Mouse (Mus musculus): ENCODE data around the gene Scly. TPM values are rescaled to one million over a fixed set of nuclear protein-coding genes. Genes with fewer than 3 reads are reported as not detected.

The Scly gene
- 12.6 and 12.7 TPM in 2 replicates for polyA plus RNA-seq (2015; fragmentation: Nextera tagmentation; extraction: Ambion mirVana)

DNA sequence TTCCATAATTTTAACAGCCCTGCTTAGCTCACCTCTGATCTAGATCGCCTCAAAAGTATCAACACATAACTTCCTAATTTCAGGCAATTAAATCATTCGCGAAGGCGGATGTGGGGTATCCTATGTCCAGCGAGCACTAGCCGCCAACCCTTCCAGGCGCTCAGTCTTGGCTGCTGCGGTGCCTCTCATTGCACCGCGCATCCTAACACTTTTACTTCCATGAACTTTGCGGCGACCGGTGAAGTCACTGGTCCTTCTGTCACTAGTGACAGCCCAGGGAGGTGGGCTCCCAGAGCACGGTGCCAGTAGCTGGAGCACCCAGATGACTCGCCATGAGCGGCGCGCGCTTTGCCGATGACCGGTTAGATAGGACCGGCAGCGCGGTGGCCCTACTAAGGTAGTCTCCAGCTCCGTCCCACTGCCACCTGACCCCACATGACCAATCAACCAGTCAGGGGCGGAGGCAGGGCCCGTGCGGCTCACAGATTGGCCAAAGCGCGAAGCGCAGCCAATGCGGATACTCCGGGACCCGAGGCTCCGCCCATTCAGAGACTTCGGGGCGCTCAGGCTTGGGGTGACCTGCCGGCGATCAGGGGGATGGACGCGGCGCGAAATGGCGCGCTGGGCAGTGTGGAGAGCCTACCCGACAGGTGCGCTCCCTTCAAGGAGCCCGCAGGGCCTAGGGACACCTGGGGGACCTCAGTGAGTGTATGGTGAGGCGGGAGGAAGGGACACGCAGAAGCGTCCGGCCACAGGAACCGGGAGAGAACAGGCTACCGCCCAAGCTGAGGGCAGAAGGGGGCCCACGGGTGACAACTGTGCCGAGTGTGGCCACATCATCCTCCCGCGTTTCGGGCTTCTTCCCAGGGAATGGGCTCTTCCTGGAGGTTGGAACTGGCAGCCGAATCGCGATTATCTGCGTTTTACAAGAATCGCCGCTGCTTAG, at the start of gene Scly:
Scly (plus strand) TSS at position 540 of the 946 bp plus-strand sequence.
- Histone ChIP-seq H3K4me2 (peak within 1 kb of the TSS; percentile 73), H3K27me3 (replicated peaks) (no peaks in the 10 kb centered on the region), H3K36me3 (replicated peaks) (no peaks in the 10 kb centered on the region), H3K9me3 (no peaks in the 10 kb centered on the region), H3K4me3 (peak within 1 kb of the TSS; percentile 81), H3K4me1 (peaks cover 10% of the 10 kb centered on the region), H3K27ac (peak within 1 kb of the TSS; percentile 54; the same call in 1 of the 2 replicates), H3K9ac (peak within 1 kb of the TSS; percentile 69)
- under 1% methylated on average over 59 of the region's 65 CpGs for WGBS
- ATAC-seq (replicated peaks) = peak; percentile 100

DNA sequence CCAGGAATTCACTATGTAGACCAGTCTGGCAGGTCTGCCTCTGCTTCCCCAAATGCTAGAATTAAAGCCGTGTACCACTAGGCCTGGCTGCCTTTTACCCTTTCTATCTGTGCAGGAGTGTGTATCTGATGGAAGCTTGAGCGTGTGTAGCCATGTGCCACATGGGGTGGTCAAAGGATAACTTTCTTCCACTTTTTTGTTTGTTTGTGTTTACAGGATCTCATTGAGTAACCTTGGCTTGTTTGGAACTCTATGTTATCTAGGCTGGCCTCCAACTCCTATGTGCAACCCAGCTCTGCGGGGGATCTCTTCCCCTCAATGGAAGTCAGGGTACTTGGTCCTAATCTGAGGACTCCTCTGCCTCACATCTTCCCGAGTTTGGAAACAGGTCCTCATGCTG, 49.2 kb upstream of the Scly start:
- Histone ChIP-seq H3K27me3 (replicated peaks) (no peaks in the 10 kb centered on the region), H3K36me3 (replicated peaks) (no peaks in the 10 kb centered on the region), H3K9ac (no peak overlapping the region), H3K4me3 (no peak overlapping the region), H3K4me2 (peak overlapping the region; percentile 89; the same call in 1 of the 2 replicates), H3K9me3 (no peaks in the 10 kb centered on the region), H3K27ac (no peak overlapping the region), H3K4me1 (peaks cover 28% of the 10 kb centered on the region)
- 53% methylated on average over 4 of the region's 4 CpGs for WGBS
- ATAC-seq (replicated peaks) = no peak

GRCm38 (mm10) chr1:91249564-91250414, 48.3 kb upstream of the Scly start, which contains the start of gene Ube2f:
Gene Ube2f (plus strand): TSS chr1:91250304.
- Histone ChIP-seq H3K9ac (peak within 1 kb of the TSS; percentile 94), H3K36me3 (replicated peaks) (0 out of 2 replicates have a peak, but pooled peaks cover 2% of the 10 kb centered on the region), H3K27me3 (replicated peaks) (no peaks in the 10 kb centered on the region), H3K27ac (peak within 1 kb of the TSS; percentile 88), H3K4me3 (peak within 1 kb of the TSS; percentile 72), H3K4me2 (peak within 1 kb of the TSS; percentile 89), H3K9me3 (no peaks in the 10 kb centered on the region), H3K4me1 (peaks cover 28% of the 10 kb centered on the region)
- WGBS = under 1% methylated on average over 43 of the region's 43 CpGs
- ATAC-seq (replicated peaks) = peak; percentile 99

DNA sequence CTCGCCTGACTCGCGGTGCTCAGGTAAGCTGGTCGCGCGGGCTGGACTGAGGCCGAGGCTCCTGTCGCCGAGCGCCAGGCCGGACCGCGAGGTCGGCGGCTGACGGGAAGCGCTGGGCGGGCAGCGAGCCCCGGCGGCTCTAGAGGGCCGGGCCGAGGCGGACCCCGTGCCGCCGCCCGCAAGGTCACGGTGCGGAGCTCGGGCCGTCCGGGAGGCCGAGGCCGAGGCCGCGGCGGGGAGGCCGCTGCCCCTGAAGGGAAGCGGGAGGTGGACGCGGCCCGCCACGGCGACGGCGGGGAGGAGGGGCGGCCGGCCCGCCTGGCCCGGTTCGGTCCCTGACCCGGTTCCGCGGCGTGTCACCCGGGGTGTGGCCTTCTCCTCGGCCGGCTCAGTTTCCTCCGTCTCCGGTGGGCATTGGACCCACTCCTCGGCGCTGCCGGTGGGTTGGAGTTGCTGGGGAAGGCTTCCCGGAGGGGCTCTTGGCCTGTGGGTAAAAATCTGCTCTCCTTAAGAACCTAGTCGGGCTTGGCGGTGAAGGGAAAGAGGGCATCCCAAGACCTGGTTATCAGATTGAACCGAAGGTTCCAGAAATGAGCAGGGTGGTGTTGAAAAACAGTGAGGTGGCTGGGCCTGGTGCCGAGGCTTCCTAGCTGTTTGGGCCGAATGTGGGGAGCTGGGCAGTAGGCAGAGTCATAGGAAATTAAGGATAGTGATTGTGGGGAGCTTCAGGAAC, 47.6 kb upstream of the Scly start:
- WGBS = under 1% methylated on average over 59 of the region's 70 CpGs
- peak; percentile 12 for ATAC-seq (replicated peaks)
- Histone ChIP-seq H3K9me3 (no peaks in the 10 kb centered on the region), H3K4me1 (peaks cover 28% of the 10 kb centered on the region), H3K4me3 (peak overlapping the region; percentile 72), H3K36me3 (replicated peaks) (0 out of 2 replicates have a peak, but pooled peaks cover 2% of the 10 kb centered on the region), H3K4me2 (peak overlapping the region; percentile 89), H3K9ac (peak overlapping the region; percentile 94), H3K27me3 (replicated peaks) (no peaks in the 10 kb centered on the region), H3K27ac (peak overlapping the region; percentile 88)

DNA sequence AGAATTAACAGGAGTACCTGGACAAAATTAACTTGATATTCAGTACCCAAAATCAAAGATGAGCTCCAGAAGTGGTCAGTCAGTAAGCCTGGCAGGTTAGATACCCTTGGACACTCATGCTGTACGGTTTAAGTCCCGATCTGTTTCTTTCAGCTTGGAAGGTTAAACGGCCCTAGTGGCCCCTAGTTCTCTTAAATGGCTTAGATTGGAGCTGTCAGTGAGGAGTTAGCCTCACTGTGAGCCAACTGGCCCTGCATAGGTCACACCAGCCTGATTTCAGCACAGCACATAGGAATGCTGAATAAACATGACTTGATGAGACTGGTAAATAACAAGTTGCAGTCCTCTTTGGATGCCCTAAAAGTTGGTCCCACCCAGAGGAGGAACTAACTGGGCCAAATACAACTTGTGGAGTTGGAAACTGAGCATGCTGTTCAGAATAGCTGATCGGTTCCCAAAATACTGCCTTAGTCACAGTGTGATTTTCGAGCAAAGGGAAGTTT, 46.9 kb upstream of the Scly start:
- Histone ChIP-seq H3K9me3 (no peaks in the 10 kb centered on the region), H3K36me3 (replicated peaks) (0 out of 2 replicates have a peak, but pooled peaks cover 2% of the 10 kb centered on the region), H3K27ac (no peak overlapping the region), H3K9ac (peak overlapping the region; percentile 94), H3K4me2 (peak overlapping the region; percentile 89), H3K27me3 (replicated peaks) (no peaks in the 10 kb centered on the region), H3K4me3 (peak overlapping the region; percentile 72), H3K4me1 (peaks cover 28% of the 10 kb centered on the region)
- no peak for ATAC-seq (replicated peaks)
- 52% methylated on average over 5 of the region's 5 CpGs for WGBS

DNA sequence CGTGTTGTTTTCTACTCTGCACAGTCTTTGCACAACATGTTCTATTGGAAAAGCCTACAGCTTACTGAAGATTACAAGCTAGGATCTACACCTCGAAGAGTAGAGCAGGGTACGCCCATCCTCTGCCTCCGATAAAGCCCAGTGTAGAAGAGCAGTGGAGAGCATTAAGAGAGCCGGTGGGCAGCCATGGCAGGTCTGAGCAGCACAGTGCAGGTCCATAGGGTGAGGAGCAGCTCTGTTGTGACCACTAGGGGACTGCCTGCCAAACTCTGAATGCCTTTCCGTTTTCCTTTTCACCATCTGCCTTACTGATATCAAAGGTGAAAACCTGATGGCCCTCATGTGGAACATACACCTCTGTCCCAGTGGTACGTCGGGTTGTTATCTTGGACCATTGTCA, 46.2 kb upstream of the Scly start:
- no peak overlapping the region; the same call in 1 of the 2 replicates for H3K4me3 ChIP-seq
- 68% methylated on average over 8 of the region's 8 CpGs for WGBS
- 0 out of 2 replicates have a peak, but pooled peaks cover 2% of the 10 kb centered on the region for H3K36me3 ChIP-seq (replicated peaks)
- peaks cover 28% of the 10 kb centered on the region for H3K4me1 ChIP-seq
- peak overlapping the region; percentile 89; the same call in 1 of the 2 replicates for H3K4me2 ChIP-seq
- no peaks in the 10 kb centered on the region for H3K27me3 ChIP-seq (replicated peaks)
- no peak overlapping the region for H3K27ac ChIP-seq
- peak overlapping the region; percentile 6; the same call in 1 of the 2 replicates for H3K9ac ChIP-seq
- no peak for ATAC-seq (replicated peaks)
- H3K9me3 ChIP-seq = no peaks in the 10 kb centered on the region

DNA sequence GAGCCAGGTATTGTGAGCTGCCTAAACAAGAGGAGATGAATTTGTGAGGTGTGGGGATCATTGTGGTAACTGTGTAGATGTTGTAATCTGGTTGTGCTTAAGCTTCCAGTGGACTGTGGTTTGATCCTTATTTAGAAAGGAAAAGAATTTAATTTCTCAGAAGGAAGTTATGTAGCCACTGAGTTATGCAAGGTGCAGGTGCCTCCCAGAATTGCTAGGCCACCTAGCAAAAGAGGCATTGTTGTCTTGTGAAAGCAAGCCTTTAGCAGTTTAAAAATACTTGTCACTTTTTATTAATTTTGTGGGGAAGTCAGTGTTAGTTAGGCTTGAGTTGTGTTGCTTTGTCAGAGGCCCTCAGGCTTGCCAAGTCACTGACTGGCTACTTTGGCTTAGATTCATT, 40.2 kb upstream of the Scly start:
- ATAC-seq (replicated peaks) = no peak
- Histone ChIP-seq H3K4me3 (no peak overlapping the region), H3K4me1 (0 out of 2 replicates have a peak, but pooled peaks cover 5% of the 10 kb centered on the region), H3K9me3 (no peaks in the 10 kb centered on the region), H3K27ac (no peak overlapping the region), H3K9ac (no peak overlapping the region), H3K36me3 (replicated peaks) (0 out of 2 replicates have a peak, but pooled peaks cover 2% of the 10 kb centered on the region), H3K4me2 (no peak overlapping the region), H3K27me3 (replicated peaks) (no peaks in the 10 kb centered on the region)

DNA sequence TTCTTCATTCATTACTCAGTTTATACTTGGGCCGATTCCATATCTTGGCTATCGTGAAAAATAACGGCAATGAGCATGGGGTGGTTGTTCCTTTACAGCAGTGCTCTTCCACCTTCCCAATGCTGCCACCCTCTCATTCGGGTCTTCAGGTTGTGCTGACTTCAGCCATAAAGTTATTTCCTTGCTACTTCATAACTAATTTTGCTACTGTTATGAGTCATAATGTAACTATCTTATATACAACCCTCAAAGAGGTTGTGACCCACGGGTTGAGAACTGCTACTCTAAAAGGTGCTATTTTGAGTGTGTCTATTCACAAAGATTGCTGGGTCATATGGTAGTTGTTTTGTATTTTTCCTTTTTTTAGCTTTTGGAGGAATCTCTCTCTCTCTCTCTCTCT, 38.3 kb upstream of the Scly start:
- Histone ChIP-seq H3K9me3 (no peaks in the 10 kb centered on the region), H3K27ac (no peak overlapping the region), H3K4me2 (no peak overlapping the region), H3K36me3 (replicated peaks) (no peaks in the 10 kb centered on the region), H3K4me3 (no peak overlapping the region), H3K4me1 (no peaks in the 10 kb centered on the region), H3K9ac (no peak overlapping the region), H3K27me3 (replicated peaks) (no peaks in the 10 kb centered on the region)
- ATAC-seq (replicated peaks) = no peak
- 92% methylated on average over 5 of the region's 5 CpGs for WGBS

DNA sequence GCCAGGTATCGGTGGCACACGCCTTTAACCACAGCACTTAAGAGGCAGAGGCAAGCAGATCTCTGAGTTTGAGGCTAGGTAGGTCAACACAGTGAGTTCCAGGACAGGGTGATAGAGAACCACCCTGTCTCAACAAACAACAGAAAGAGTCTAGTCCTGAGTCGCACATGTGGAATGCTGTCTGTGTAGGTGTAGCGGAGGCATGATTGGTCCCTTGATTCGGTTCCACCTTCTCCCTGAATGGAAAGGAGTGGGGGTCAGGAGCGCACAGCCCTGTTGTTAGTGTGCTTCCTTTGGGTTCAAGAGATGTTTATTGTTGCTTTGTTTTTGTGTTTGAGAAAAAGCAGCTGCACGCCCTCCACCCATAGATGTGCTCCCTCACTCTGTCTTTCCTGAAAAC, 35.6 kb upstream of the Scly start:
- WGBS = 94% methylated on average over 7 of the region's 7 CpGs

GRCm38 (mm10) chr1:91272260-91272659, 25.9 kb upstream of the Scly start:
- Histone ChIP-seq H3K4me2 (no peak overlapping the region), H3K4me3 (no peak overlapping the region), H3K4me1 (no peaks in the 10 kb centered on the region), H3K27ac (no peak overlapping the region), H3K27me3 (replicated peaks) (no peaks in the 10 kb centered on the region), H3K36me3 (replicated peaks) (peaks cover 3% of the 10 kb centered on the region; the same call in 1 of the 2 replicates), H3K9ac (no peak overlapping the region), H3K9me3 (no peaks in the 10 kb centered on the region)
- no peak for ATAC-seq (replicated peaks)
- 85% methylated on average over 2 of the region's 2 CpGs for WGBS

More for the DNA sequence above, 35.6 kb upstream of the Scly start:
- Histone ChIP-seq H3K27me3 (replicated peaks) (no peaks in the 10 kb centered on the region), H3K4me2 (no peak overlapping the region), H3K36me3 (replicated peaks) (0 out of 2 replicates have a peak, but pooled peaks cover 2% of the 10 kb centered on the region), H3K9ac (no peak overlapping the region), H3K4me1 (no peaks in the 10 kb centered on the region), H3K9me3 (no peaks in the 10 kb centered on the region), H3K4me3 (no peak overlapping the region), H3K27ac (no peak overlapping the region)
- ATAC-seq (replicated peaks) = no peak

GRCm38 (mm10) chr1:91276581-91276980, 21.6 kb upstream of the Scly start:
- no peak overlapping the region for H3K9ac ChIP-seq
- no peak overlapping the region for H3K4me3 ChIP-seq
- 93% methylated on average over 4 of the region's 4 CpGs for WGBS
- H3K27me3 ChIP-seq (replicated peaks) = no peaks in the 10 kb centered on the region
- no peak overlapping the region for H3K27ac ChIP-seq
- H3K4me2 ChIP-seq = no peak overlapping the region
- no peaks in the 10 kb centered on the region for H3K9me3 ChIP-seq
- peaks cover 31% of the 10 kb centered on the region; the same call in 1 of the 2 replicates for H3K36me3 ChIP-seq (replicated peaks)
- no peaks in the 10 kb centered on the region for H3K4me1 ChIP-seq
- no peak for ATAC-seq (replicated peaks)

Measured in midbrain, embryonic 15.5 days (tissue).